ENCODE assay signal across 17 mouse cellular contexts in genomic region chr10:110974885-110975284, GRCm38 (mm10). TPM values are rescaled to one million over a fixed set of nuclear protein-coding genes. Genes with fewer than 3 reads are reported as not detected.
DNase-seq lines count a peak whose midpoint lies in the region; ATAC-seq lines count a peak whose summit lies in the region.
"Had no signal": no experiment of that assay in that cellular context is flagged by ENCODE, and none has a peak within 500 bp of the region (broad histone marks: within the 10 kb centered on the region; RNA-seq: fewer than 3 reads in every experiment).

No protein-coding gene starts in this region.

- peaks cover 49% of the 10 kb centered on the region for H3K36me3 ChIP-seq in forebrain, embryonic 14.5 days (ENCODE audit: control insufficient read depth, insufficient read depth, low read length)
- H3K36me3 ChIP-seq in forebrain, embryonic 12.5 days (replicated peaks), result peaks cover 25% of the 10 kb centered on the region
- H3K36me3 ChIP-seq in hindbrain, embryonic 13.5 days, result peaks cover 31% of the 10 kb centered on the region
- 0 out of 2 replicates have a peak, but pooled peaks cover 2% of the 10 kb centered on the region for H3K36me3 ChIP-seq in hindbrain, embryonic 11.5 days (ENCODE audit: control insufficient read depth, insufficient read depth, low read length)
- H3K36me3 ChIP-seq in midbrain, embryonic 16.5 days (ENCODE audit: control insufficient read depth, insufficient read depth, low read length), result 0 out of 2 replicates have a peak, but pooled peaks cover 2% of the 10 kb centered on the region
- H3K36me3 ChIP-seq in midbrain, embryonic 10.5 days, result peaks cover 63% of the 10 kb centered on the region
- peaks cover 25% of the 10 kb centered on the region for H3K36me3 ChIP-seq in neural tube, embryonic 15.5 days

- no peaks in the 10 kb centered on the region for H3K9me3 ChIP-seq in forebrain, embryonic 14.5 days (replicated peaks; ENCODE audit: control insufficient read depth, low read length)
- H3K9me3 ChIP-seq in forebrain, embryonic 12.5 days, result no peaks in the 10 kb centered on the region
- H3K9me3 ChIP-seq in hindbrain, embryonic 13.5 days, result no peaks in the 10 kb centered on the region
- no peaks in the 10 kb centered on the region for H3K9me3 ChIP-seq in hindbrain, embryonic 11.5 days (ENCODE audit: control insufficient read depth, low read length)
- H3K9me3 ChIP-seq in midbrain, embryonic 16.5 days (replicated peaks; ENCODE audit: control insufficient read depth, low read length, poor library complexity, severe bottlenecking), result no peaks in the 10 kb centered on the region
- H3K9me3 ChIP-seq in midbrain, embryonic 10.5 days (replicated peaks), result no peaks in the 10 kb centered on the region
- H3K9me3 ChIP-seq in neural tube, embryonic 15.5 days (replicated peaks), result no peaks in the 10 kb centered on the region
- H3K9me3 ChIP-seq: embryonic facial prominence, embryonic 13.5 days; forebrain, embryonic 10.5 days; kidney, embryonic 15.5 days; limb, embryonic 12.5 days; liver, embryonic 15.5 days had no signal

- WGBS in forebrain, embryonic 14.5 days, result 92% methylated on average over 1 of the region's 1 CpGs
- WGBS in forebrain, embryonic 12.5 days, result 80% methylated on average over 1 of the region's 1 CpGs
- 73% methylated on average over 1 of the region's 1 CpGs for WGBS in hindbrain, embryonic 13.5 days
- 77% methylated on average over 1 of the region's 1 CpGs for WGBS in hindbrain, embryonic 11.5 days
- 75% methylated on average over 1 of the region's 1 CpGs for WGBS in midbrain, embryonic 16.5 days
- WGBS in midbrain, embryonic 10.5 days, result 64% methylated on average over 1 of the region's 1 CpGs
- WGBS in neural tube, embryonic 15.5 days, result 77% methylated on average over 1 of the region's 1 CpGs

- H3K4me3 ChIP-seq in forebrain, embryonic 14.5 days (ENCODE audit: low read depth, low read length), result no peak overlapping the region
- H3K4me3 ChIP-seq in forebrain, embryonic 12.5 days (replicated peaks), result no peak overlapping the region
- no peak overlapping the region for H3K4me3 ChIP-seq in hindbrain, embryonic 13.5 days
- H3K4me3 ChIP-seq in hindbrain, embryonic 11.5 days (ENCODE audit: low read depth, low read length), result no peak overlapping the region
- no peak overlapping the region for H3K4me3 ChIP-seq in midbrain, embryonic 16.5 days (ENCODE audit: low read depth, low read length)
- no peak overlapping the region for H3K4me3 ChIP-seq in midbrain, embryonic 10.5 days
- no peak overlapping the region for H3K4me3 ChIP-seq in neural tube, embryonic 15.5 days (replicated peaks)
- H3K4me3 ChIP-seq: embryonic facial prominence, embryonic 13.5 days; forebrain, embryonic 10.5 days; kidney, embryonic 15.5 days; limb, embryonic 12.5 days; liver, embryonic 15.5 days; myocyte had no signal

- no peak overlapping the region for H3K27ac ChIP-seq in forebrain, embryonic 14.5 days (ENCODE audit: low read depth, low read length)
- H3K27ac ChIP-seq in forebrain, embryonic 12.5 days, result no peak overlapping the region
- H3K27ac ChIP-seq in hindbrain, embryonic 13.5 days, result no peak overlapping the region
- H3K27ac ChIP-seq in hindbrain, embryonic 11.5 days (ENCODE audit: low read depth, low read length), result no peak overlapping the region
- no peak overlapping the region for H3K27ac ChIP-seq in midbrain, embryonic 16.5 days (ENCODE audit: low read length)
- H3K27ac ChIP-seq in midbrain, embryonic 10.5 days (replicated peaks), result no peak overlapping the region
- no peak overlapping the region for H3K27ac ChIP-seq in neural tube, embryonic 15.5 days (replicated peaks)
- H3K27ac ChIP-seq: embryonic facial prominence, embryonic 13.5 days; forebrain, embryonic 10.5 days; kidney, embryonic 15.5 days; limb, embryonic 12.5 days; liver, embryonic 15.5 days had no signal

- peak; percentile 19; the same call in 1 of the 2 replicates for ATAC-seq in forebrain, embryonic 14.5 days
- ATAC-seq in forebrain, embryonic 12.5 days (ENCODE audit: low FRiP score), result no peak
- peak; percentile 21; the same call in 1 of the 2 replicates for ATAC-seq in hindbrain, embryonic 13.5 days (ENCODE audit: low FRiP score)
- ATAC-seq in hindbrain, embryonic 11.5 days (ENCODE audit: low FRiP score), result no peak
- peak; percentile 52; the same call in 1 of the 2 replicates for ATAC-seq in midbrain, embryonic 16.5 days
- ATAC-seq in neural tube, embryonic 15.5 days (ENCODE audit: low FRiP score), result peak; percentile 39; the same call in 1 of the 2 replicates
- ATAC-seq: Patski had no signal

- H3K9ac ChIP-seq in forebrain, embryonic 14.5 days (ENCODE audit: low read length), result no peak overlapping the region
- no peak overlapping the region for H3K9ac ChIP-seq in forebrain, embryonic 12.5 days
- H3K9ac ChIP-seq in hindbrain, embryonic 13.5 days, result no peak overlapping the region
- H3K9ac ChIP-seq in hindbrain, embryonic 11.5 days (ENCODE audit: low read depth, low read length), result no peak overlapping the region
- no peak overlapping the region for H3K9ac ChIP-seq in midbrain, embryonic 16.5 days (ENCODE audit: low read depth, low read length)
- H3K9ac ChIP-seq in neural tube, embryonic 15.5 days (replicated peaks), result no peak overlapping the region
- H3K9ac ChIP-seq: embryonic facial prominence, embryonic 13.5 days; kidney, embryonic 15.5 days; limb, embryonic 12.5 days; liver, embryonic 15.5 days; lung, embryonic 14.5 days had no signal

- no peak for DNase-seq in forebrain, embryonic 14.5 days (ENCODE audit: low spot score)
- no peak for DNase-seq in hindbrain, embryonic 11.5 days (ENCODE audit: low spot score)
- no peak for DNase-seq in midbrain, embryonic 10.5 days (ENCODE audit: low spot score)
- no peak for DNase-seq in left cerebral cortex, postnatal 4 days
- DNase-seq: spleen, adult 18-20 months had no signal

- H3K4me2 ChIP-seq in forebrain, embryonic 14.5 days (ENCODE audit: low read length), result no peak overlapping the region
- no peak overlapping the region for H3K4me2 ChIP-seq in forebrain, embryonic 12.5 days
- H3K4me2 ChIP-seq in hindbrain, embryonic 13.5 days, result no peak overlapping the region
- H3K4me2 ChIP-seq in hindbrain, embryonic 11.5 days (replicated peaks; ENCODE audit: low read depth, low read length), result no peak overlapping the region
- no peak overlapping the region for H3K4me2 ChIP-seq in midbrain, embryonic 16.5 days (ENCODE audit: low read length)
- no peak overlapping the region for H3K4me2 ChIP-seq in neural tube, embryonic 15.5 days
- H3K4me2 ChIP-seq: embryonic facial prominence, embryonic 13.5 days; kidney, embryonic 15.5 days; limb, embryonic 12.5 days; liver, embryonic 15.5 days; lung, embryonic 14.5 days had no signal

- H3K4me1 ChIP-seq in forebrain, embryonic 14.5 days (ENCODE audit: control insufficient read depth, insufficient read depth, low read length), result no peaks in the 10 kb centered on the region
- no peaks in the 10 kb centered on the region; the same call in 1 of the 2 replicates for H3K4me1 ChIP-seq in forebrain, embryonic 12.5 days
- no peaks in the 10 kb centered on the region for H3K4me1 ChIP-seq in hindbrain, embryonic 13.5 days (replicated peaks)
- no peaks in the 10 kb centered on the region for H3K4me1 ChIP-seq in hindbrain, embryonic 11.5 days (replicated peaks; ENCODE audit: control insufficient read depth, insufficient read depth, low read length)
- H3K4me1 ChIP-seq in midbrain, embryonic 16.5 days (ENCODE audit: control insufficient read depth, insufficient read depth, low read length), result no peaks in the 10 kb centered on the region
- no peaks in the 10 kb centered on the region; the same call in 1 of the 2 replicates for H3K4me1 ChIP-seq in midbrain, embryonic 10.5 days
- H3K4me1 ChIP-seq in neural tube, embryonic 15.5 days, result no peaks in the 10 kb centered on the region
- H3K4me1 ChIP-seq: embryonic facial prominence, embryonic 13.5 days; forebrain, embryonic 10.5 days; limb, embryonic 12.5 days had no signal

- intact Hi-C loops in left cerebral cortex, postnatal 4 days (cut with DNase I), result loop anchor here (5.0 kb wide), 2 partner anchors 183 to 417 kb away; no protein-coding TSS in a partner anchor

- no peaks in the 10 kb centered on the region for H3K27me3 ChIP-seq in forebrain, embryonic 14.5 days (replicated peaks; ENCODE audit: control insufficient read depth, insufficient read depth, low read length)
- H3K27me3 ChIP-seq in forebrain, embryonic 12.5 days, result no peaks in the 10 kb centered on the region
- H3K27me3 ChIP-seq in hindbrain, embryonic 13.5 days, result no peaks in the 10 kb centered on the region
- no peaks in the 10 kb centered on the region for H3K27me3 ChIP-seq in hindbrain, embryonic 11.5 days (ENCODE audit: control insufficient read depth, insufficient read depth, low read length)
- H3K27me3 ChIP-seq in midbrain, embryonic 16.5 days (ENCODE audit: control insufficient read depth, insufficient read depth, low read depth, low read length), result no peaks in the 10 kb centered on the region
- no peaks in the 10 kb centered on the region for H3K27me3 ChIP-seq in midbrain, embryonic 10.5 days (ENCODE audit: low read depth, poor library complexity, severe bottlenecking)
- H3K27me3 ChIP-seq in neural tube, embryonic 15.5 days (replicated peaks), result no peaks in the 10 kb centered on the region
- H3K27me3 ChIP-seq: embryonic facial prominence, embryonic 13.5 days; kidney, embryonic 15.5 days; limb, embryonic 12.5 days; liver, embryonic 15.5 days; Patski had no signal

RNA-seq across cellular contexts. Expression of gene Zdhhc17, which starts 35.1 kb away (rescaled TPM):
- polyA plus RNA-seq in forebrain, embryonic 14.5 days (2014; fragmentation: Nextera tagmentation; extraction: Ambion mirVana), result 54.2 and 64.3 TPM in 2 replicates
- 40.2 and 45.2 TPM in 2 replicates for polyA plus RNA-seq in forebrain, embryonic 12.5 days (2016; fragmentation: Nextera tagmentation; extraction: Ambion mirVana)
- 55.5 and 58.3 TPM in 2 replicates for polyA plus RNA-seq in hindbrain, embryonic 13.5 days (2015; fragmentation: Nextera tagmentation; extraction: Ambion mirVana)
- 33.3 and 39.0 TPM in 2 replicates for polyA plus RNA-seq in hindbrain, embryonic 11.5 days (2014; fragmentation: Nextera tagmentation; extraction: Ambion mirVana)
- 60.6 and 63.9 TPM in 2 replicates for polyA plus RNA-seq in midbrain, embryonic 16.5 days (2015; fragmentation: Nextera tagmentation; extraction: Ambion mirVana)
- polyA plus RNA-seq in midbrain, embryonic 10.5 days (2016; fragmentation: Nextera tagmentation; extraction: Ambion mirVana), result 28.9 and 32.1 TPM in 2 replicates
- polyA plus RNA-seq in neural tube, embryonic 15.5 days (2015; fragmentation: Nextera tagmentation; extraction: Ambion mirVana), result 49.0 and 53.5 TPM in 2 replicates
- total RNA-seq in left cerebral cortex, postnatal 4 days (2021), result 10 to 100 TPM; 77.7 to 87.0 TPM

RNA-seq across cellular contexts. Expression of gene Csrp2, which starts 55.3 kb away (rescaled TPM):
- polyA plus RNA-seq in forebrain, embryonic 14.5 days (2014; fragmentation: Nextera tagmentation; extraction: Ambion mirVana), result 181 and 218 TPM in 2 replicates
- polyA plus RNA-seq in forebrain, embryonic 12.5 days (2016; fragmentation: Nextera tagmentation; extraction: Ambion mirVana), result 128 and 164 TPM in 2 replicates
- polyA plus RNA-seq in hindbrain, embryonic 13.5 days (2015; fragmentation: Nextera tagmentation; extraction: Ambion mirVana), result 154 and 156 TPM in 2 replicates
- 150 and 156 TPM in 2 replicates for polyA plus RNA-seq in hindbrain, embryonic 11.5 days (2014; fragmentation: Nextera tagmentation; extraction: Ambion mirVana)
- polyA plus RNA-seq in midbrain, embryonic 16.5 days (2015; fragmentation: Nextera tagmentation; extraction: Ambion mirVana), result 105 and 111 TPM in 2 replicates
- 172 and 183 TPM in 2 replicates for polyA plus RNA-seq in midbrain, embryonic 10.5 days (2016; fragmentation: Nextera tagmentation; extraction: Ambion mirVana)
- 146 and 165 TPM in 2 replicates for polyA plus RNA-seq in neural tube, embryonic 15.5 days (2015; fragmentation: Nextera tagmentation; extraction: Ambion mirVana)
- 100 to 1,000 TPM; 131 to 148 TPM for total RNA-seq in left cerebral cortex, postnatal 4 days (2021)

Comparison
In these comparisons a context has a peak if more than half of its experiments do, and no peak if none do; other contexts are left out.
1. ATAC-seq: peak in forebrain, embryonic 14.5 days (single experiment), hindbrain, embryonic 13.5 days (single experiment), midbrain, embryonic 16.5 days (single experiment) and neural tube, embryonic 15.5 days (single experiment); none in forebrain, embryonic 12.5 days (single experiment) and hindbrain, embryonic 11.5 days (single experiment).